Mouse (Mus musculus): ENCODE data around the gene Brd4.

DNA sequence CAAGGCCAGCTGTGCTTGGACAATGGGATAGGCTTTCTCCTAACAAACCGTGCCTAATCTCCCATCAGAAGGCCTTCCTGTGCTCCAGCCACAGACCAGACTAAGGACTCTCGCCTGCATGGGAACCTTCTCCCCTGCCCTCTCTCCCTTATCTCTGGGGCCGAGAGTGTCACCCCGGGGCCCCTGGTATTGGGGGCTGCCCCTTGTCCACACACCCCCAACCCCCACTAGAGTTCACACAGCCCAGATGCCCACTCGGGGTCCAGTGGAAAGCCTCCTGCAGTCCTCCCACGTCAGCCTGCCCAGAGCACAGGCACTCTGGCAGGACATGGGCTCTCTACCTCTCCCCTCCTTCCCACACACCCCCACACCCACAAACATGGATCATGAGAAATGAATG, 26.6 kb downstream of the Brd4 start:
- TF ChIP-seq CTCF (IDR thresholded peaks at IDR 0.05; ENCODE audit: extremely low read depth, insufficient read length, insufficient replicate concordance, low read depth, low read length) = no peak
- TF ChIP-seq POLR2A (IDR thresholded peaks at IDR 0.05; ENCODE audit: low read depth, low read length) = no peak
